Mouse (Mus musculus) cerebellum, adult 8-10 months (tissue): ENCODE results near the gene A430078G23Rik.

Experiments
- DNase-seq: peaks from one replicate; pipeline ENCODE4 v3.0.0; 2022

The A430078G23Rik gene

DNA sequence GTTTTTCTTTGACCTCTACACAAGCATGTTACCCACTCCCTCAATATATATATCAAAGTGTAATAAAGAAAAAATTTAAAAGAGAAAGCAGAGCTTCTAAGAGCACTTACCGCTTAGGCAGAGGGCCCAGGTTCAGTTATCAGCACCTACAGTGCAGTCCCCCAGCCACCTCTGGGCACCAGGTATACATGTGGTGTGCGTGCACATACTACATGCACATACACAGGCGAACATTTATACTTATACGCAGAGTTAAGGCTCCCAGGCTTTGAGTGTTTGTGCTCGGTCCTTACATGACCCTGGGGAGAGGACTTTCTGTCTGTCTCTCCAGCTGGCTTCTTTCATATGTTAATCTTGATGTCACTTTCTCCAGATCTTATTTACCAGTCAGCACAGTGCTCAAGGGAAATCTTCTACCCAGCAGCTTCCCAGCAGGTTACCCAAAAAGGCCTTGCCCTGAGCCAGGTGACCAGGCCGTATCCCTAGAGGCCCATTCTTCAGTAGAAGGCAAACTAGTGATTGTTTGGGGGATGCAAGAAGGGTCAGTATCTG, 61.5 kb downstream of the A430078G23Rik start:
- no peak for DNase-seq

DNA sequence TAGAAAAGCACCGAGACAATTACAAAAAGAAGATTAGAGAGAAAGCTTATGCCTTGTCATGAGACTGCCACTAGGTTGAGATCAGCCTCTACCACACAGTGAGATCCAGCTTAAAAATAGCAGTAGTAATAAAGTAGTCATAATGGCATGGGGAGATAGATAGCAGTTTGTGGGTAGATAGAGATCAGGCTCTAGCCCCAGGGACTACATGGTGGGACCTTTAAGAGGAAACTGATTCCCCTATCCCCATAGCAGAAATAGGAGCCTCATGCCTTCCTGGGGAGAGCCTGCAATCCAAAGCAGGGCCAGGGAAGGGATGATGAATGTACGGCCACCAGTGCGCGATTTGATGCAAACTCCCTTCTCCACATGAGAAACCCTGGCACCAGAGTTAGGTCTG, 62.0 kb downstream of the A430078G23Rik start:
- no peak for DNase-seq

DNA sequence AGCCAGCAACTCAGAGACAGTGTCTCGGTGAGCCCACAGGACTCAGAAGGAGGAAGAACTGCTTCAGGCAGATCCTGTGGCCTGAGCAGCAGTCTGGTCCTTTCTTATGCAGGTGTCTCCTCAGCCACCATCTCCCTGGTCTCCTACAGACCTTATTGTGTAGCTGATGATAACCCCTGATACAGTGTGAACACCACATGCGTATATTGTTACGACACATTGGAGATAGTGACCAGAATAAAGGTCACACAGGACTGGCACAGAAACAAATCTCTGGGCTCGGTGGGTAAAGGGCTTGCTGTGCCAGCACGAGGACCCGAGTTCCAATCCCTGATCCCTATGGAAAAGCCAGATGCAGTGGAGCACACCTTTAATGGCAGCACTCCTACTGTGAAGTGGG, 62.4 kb downstream of the A430078G23Rik start:
- DNase-seq: no peak

DNA sequence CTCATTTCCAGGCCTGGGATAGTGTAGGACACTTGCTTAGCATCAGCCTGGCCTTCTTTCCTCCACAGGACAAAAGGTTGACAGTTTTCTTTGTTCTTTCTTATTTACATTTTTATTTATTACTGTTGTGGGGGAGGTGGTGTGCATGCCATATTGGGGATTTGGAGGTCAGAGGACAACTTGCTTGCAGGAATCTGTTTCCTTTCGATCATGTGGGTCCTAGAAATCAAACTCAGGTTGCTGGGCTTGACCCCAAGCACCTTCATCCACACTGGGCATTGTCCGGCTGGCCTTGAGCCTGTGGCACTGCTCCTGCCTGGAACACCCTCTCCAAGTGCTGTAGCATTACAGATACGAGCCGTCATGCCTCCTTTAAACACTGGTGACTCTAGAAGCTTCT, 63.6 kb downstream of the A430078G23Rik start:
- no peak for DNase-seq

DNA sequence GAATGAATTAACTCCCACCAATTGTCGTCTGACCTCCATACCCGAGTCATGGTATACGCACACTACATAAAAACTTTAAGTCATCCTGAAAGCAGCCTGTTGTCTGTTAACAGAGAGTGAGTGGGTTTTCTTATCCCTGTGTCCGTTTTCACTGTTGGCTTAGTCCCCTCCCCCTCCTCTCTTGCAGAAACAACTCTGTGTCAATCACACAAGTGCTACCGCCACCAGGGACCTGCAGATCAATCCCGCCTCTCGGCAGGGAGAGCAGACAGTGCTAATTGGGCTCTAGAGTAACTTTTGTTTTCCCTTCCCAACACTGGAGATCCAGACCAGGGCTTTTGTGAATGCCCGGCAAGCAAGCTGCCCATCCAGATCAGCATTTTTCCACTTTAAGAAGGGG, 64.2 kb downstream of the A430078G23Rik start:
- no peak for DNase-seq

DNA sequence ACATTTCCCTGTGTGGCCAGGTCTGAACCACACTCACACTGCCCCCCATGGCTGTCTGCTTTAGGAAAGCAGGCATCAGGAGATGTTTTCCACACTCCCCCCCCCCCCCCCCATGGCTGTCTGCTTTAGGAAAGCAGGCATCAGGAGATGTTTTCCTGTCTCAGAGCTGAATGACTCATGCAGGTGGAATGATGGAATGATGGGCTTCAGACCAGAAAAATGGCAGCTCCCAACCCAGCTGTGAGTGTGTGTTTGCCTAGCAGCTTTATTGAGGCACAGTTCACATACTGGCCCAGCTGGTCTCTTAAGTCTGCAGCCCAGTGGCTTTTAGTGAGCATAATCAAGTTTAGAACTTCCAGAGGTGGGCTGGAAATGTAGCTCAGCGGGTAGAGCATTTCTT, 64.9 kb downstream of the A430078G23Rik start:
- no peak for DNase-seq

DNA sequence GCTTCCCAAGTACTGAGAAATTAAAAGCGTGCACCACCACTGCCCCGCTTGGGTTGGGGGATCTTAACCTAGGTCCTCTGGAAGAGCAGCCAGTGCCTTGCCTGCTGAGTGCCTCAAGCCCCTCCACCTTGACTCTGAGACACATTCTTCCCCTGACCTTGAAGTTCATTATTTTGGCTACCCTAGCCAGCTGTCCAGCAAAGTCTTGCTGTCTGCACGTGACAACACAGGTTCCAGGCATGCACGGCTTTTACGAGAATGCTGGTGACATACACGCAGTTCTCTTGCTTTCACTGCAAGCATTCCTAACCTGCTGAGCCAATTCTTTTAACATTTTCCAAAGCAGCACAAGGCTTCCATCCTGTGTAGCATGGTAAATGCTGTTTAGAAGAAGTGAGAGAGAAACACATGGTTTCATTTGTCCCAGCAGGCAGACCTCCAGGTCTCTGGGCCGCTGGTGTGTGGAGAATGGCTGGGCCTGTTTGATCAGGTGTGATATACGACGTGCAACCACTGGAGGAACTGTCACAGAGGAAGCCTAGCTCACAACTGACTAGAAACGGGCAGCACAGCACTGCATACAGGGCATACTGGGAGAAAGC, 67.0 kb downstream of the A430078G23Rik start:
- DNase-seq: no peak

DNA sequence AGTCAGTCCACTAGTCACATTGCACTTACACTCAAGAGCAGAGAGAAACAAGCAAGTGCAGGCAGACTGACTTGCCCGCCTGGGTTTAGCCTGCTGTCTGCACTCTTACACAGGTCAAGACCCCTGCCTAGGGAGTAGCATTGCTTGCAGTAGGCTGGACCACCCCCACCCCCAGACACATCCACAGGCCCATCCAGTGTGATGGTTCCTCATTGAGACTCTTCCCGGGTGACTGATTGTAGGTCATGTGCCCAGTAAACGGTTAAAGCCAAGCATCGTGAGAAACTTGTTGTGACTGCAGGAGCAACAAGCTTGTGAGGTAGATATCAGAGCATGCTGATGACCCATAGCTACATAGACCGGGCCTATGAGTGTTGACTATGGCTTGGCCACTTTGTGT, 68.3 kb downstream of the A430078G23Rik start:
- DNase-seq: no peak

DNA sequence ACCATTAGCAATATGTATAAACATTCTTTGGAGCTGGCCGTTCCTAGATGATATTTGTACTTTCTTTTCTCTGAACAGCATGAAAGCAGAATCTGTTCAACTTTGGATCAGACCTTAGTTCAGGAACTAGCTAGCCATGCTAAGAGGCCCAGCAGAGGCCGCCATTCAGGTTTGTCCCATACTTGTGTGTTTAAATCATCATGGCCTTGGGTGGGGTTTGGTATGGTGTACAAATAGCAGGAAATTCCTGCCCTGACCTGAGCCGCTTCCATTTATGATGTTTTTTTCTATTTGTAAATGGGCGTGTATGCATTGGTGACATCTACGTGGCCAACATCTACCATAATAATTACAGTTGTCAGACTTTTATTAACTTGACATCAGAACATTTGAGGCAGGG, 72.0 kb downstream of the A430078G23Rik start:
- DNase-seq: no peak

DNA sequence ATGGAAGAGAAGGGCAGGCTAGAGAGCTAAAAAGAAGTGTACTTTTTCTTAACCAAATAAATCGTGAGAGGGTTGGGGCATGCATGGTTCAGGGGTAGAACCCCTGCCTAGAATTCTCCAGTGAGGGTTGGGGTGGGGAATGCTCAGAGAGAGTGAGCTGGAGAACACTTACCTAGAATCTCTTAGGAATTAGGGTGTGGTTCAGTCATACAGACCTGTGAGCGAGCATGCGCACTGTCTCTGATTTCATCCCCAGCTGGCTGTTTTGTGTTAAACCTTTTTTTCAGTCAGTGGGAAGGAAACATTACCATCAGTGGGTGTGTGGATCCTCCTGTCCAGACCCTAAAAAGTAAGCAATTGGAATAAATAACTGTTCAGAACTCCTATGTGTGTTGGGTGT, 73.0 kb downstream of the A430078G23Rik start:
- DNase-seq: no peak

DNA sequence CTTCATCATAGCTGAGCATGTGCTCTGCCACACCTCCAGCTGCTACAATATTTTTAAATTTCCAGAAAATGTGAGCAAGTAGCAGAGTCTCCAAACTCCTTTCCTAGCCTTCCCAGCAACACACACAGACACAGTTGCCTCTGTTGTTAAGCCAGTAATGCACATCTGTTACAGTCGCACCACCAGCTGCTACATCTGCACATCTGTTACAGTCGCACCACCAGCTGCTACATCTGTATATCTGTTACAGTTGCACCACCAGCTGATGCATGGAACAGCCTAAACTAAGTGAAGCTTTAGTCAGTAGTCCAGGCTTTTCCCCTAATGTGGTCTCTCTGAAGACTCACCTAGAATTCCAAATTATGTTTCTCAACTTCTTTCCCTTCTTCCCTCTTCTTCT, 75.2 kb downstream of the A430078G23Rik start:
- no peak for DNase-seq

DNA sequence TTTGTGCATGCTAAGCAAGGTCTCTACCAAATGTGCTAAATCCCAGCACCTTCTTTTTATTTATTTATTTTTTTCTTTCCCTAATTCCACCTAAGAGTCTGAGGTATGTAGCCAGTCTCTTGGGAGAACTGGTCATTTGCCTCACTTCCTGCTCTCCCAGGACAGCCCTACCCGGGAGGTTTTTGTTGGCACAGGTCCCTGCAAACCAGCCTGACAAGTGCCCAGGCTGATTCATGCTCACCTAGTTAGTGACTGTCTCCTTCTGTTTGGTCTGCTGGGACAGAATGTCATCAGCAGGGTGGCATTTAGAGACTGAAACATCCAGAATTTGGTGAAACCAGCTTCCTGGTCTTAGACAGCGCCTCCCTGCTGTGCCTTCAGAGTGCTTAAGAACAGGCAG, 76.8 kb downstream of the A430078G23Rik start:
- DNase-seq: peak; percentile 66

DNA sequence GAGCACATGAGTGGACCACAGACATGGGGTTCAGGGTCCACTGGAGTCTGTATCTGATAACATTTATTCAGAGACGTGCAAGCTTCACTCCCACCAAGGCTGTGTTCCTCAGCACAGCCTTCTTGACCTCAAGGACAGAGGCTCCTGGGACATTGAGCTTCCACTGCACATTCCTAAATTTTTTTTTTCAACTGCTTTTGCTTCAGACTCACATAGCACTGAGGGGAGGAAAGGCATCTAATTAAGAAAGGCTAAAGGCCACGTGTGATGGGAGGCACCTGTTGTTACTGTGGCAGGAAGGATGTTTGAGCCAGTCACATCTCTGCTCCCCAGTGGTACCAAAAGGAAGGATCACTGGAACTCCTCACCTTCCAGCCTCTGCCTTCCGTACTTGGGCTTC, 77.9 kb downstream of the A430078G23Rik start:
- DNase-seq: no peak

DNA sequence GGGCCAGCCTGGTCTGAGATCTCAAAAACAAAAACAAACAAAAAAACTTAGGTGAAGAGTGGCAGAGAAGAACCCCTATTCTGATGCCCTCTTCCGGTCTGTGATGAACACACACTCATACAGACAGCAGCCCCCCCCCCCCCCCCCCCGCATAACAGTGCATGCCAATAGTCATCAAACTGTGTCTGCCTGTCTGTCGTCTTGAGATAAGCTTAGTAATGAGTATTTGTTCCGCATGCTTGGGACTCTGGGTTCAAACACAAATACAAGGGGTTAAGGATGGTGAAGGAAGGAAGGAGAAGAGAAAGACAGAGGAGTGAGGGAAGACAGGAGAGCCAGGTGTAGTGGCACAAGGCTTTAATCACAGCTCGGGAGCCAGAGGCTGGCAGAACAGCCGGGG, 83.3 kb downstream of the A430078G23Rik start:
- no peak for DNase-seq

DNA sequence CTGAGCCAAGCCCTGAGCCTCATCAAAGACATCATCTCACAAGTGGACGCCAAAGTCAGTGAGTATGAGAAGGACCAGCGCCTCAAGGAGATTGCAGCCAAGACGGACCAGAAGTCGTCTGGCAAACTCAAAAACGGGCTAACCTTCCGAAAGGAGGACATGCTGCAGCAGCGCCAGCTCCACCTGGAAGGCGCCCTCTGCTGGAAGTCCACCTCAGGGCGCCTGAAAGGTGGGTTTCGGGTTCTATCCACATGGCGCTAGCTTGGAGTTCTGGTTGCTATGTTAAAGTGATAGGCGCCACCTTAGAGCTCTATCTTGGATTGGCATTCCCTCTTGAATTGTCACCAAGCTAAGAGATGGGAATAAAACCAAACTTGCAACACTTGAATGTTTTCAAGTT, 86.3 kb downstream of the A430078G23Rik start:
- no peak for DNase-seq
